29 mouse cellular contexts compared by ENCODE assay signal in genomic region chr3:101618505-101618904, GRCm38 (mm10).
"Had no signal": no experiment of that assay in that cellular context is flagged by ENCODE, and none has a peak within 500 bp of the region (broad histone marks: within the 10 kb centered on the region; RNA-seq: fewer than 3 reads in every experiment).

No protein-coding gene starts in this region.

- H3K9ac ChIP-seq: embryonic facial prominence, embryonic 12.5 days; embryonic facial prominence, embryonic 13.5 days; embryonic facial prominence, embryonic 15.5 days; forebrain, embryonic 12.5 days; forebrain, embryonic 13.5 days; forebrain, embryonic 15.5 days; forebrain, postnatal 0 days had no signal

- DNase-seq: cerebellum, adult 2 months; cerebellum, adult 8-10 months; cerebellum, adult 9-10 months; cerebellum, adult 9-11 months; cerebellum, postnatal 10 days; cerebellum, postnatal 14 days; cerebellum, postnatal 25 days; cerebellum, postnatal 36 days; embryo, embryonic 11 days; forebrain, postnatal 0 days; gastrocnemius, adult 2 months; gastrocnemius, postnatal 10 days; gastrocnemius, postnatal 14 days; gastrocnemius, postnatal 25 days; gastrocnemius, postnatal 36 days; heart, adult 11 months; heart, adult 18-20 months; heart, adult 2 months had no signal

- ATAC-seq: forebrain, embryonic 13.5 days; forebrain, embryonic 14.5 days; forebrain, embryonic 15.5 days; forebrain, embryonic 16.5 days; forebrain, postnatal 0 days had no signal

- H3K9me3 ChIP-seq: embryonic facial prominence, embryonic 12.5 days; embryonic facial prominence, embryonic 13.5 days; forebrain, embryonic 10.5 days; forebrain, embryonic 12.5 days; forebrain, embryonic 13.5 days; forebrain, embryonic 15.5 days had no signal

- H3K4me1 ChIP-seq: embryonic facial prominence, embryonic 10.5 days; embryonic facial prominence, embryonic 12.5 days; embryonic facial prominence, embryonic 13.5 days; embryonic facial prominence, embryonic 15.5 days; forebrain, embryonic 10.5 days; forebrain, embryonic 12.5 days; forebrain, embryonic 13.5 days; forebrain, embryonic 15.5 days had no signal

- H3K27me3 ChIP-seq: embryonic facial prominence, embryonic 12.5 days; embryonic facial prominence, embryonic 13.5 days; embryonic facial prominence, embryonic 15.5 days; forebrain, embryonic 12.5 days; forebrain, embryonic 13.5 days; forebrain, embryonic 15.5 days had no signal

- H3K4me3 ChIP-seq: embryonic facial prominence, embryonic 10.5 days; embryonic facial prominence, embryonic 12.5 days; embryonic facial prominence, embryonic 13.5 days; embryonic facial prominence, embryonic 15.5 days; erythroblast, embryonic 14.5 days; forebrain, embryonic 10.5 days; forebrain, embryonic 12.5 days; forebrain, embryonic 13.5 days; forebrain, embryonic 15.5 days; gastrocnemius, adult 2 months; heart, adult 2 months had no signal

- H3K36me3 ChIP-seq: embryonic facial prominence, embryonic 10.5 days; embryonic facial prominence, embryonic 12.5 days; embryonic facial prominence, embryonic 13.5 days; embryonic facial prominence, embryonic 15.5 days; forebrain, embryonic 10.5 days; forebrain, embryonic 12.5 days; forebrain, embryonic 15.5 days had no signal

- H3K27ac ChIP-seq: embryonic facial prominence, embryonic 10.5 days; embryonic facial prominence, embryonic 12.5 days; embryonic facial prominence, embryonic 13.5 days; embryonic facial prominence, embryonic 15.5 days; forebrain, embryonic 10.5 days; forebrain, embryonic 12.5 days; forebrain, embryonic 13.5 days; forebrain, embryonic 15.5 days; gastrocnemius, adult 2 months; heart, adult 2 months had no signal

- H3K4me2 ChIP-seq: embryonic facial prominence, embryonic 12.5 days; embryonic facial prominence, embryonic 13.5 days; embryonic facial prominence, embryonic 15.5 days; forebrain, embryonic 12.5 days; forebrain, embryonic 13.5 days; forebrain, embryonic 15.5 days had no signal
